ENCODE assay signal across 23 mouse cellular contexts in the genomic region with DNA sequence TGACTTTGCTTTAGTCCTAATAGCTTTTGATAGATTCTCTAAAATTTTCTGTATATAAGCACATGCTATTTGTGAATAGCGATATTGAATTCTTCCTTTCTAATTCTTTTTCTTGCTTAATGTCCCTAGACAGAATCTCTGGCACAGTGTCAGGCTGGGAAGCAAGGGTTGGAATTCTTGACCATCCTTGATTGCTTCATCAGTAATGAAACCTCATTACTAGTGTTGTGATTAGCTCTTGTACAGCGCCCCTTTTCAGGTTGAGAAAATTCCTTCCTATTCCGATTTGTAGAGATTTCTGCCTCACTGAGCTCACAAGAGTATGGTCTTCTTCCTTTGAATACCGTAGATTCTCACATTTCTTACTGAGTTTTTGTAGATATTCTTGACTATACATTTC.
DNase-seq lines count a peak whose midpoint lies in the region; ATAC-seq lines count a peak whose summit lies in the region.
"Had no signal": no experiment of that assay in that cellular context is flagged by ENCODE, and none has a peak within 500 bp of the region (broad histone marks: within the 10 kb centered on the region; RNA-seq: fewer than 3 reads in every experiment).

No protein-coding gene starts in this region.

- no peak overlapping the region for H3K4me2 ChIP-seq in forebrain, embryonic 13.5 days
- no peak overlapping the region for H3K4me2 ChIP-seq in forebrain, embryonic 16.5 days (ENCODE audit: low read length)
- H3K4me2 ChIP-seq: heart, embryonic 13.5 days; hindbrain, embryonic 14.5 days had no signal

- no peaks in the 10 kb centered on the region for H3K36me3 ChIP-seq in forebrain, embryonic 13.5 days (ENCODE audit: poor library complexity, severe bottlenecking)
- H3K36me3 ChIP-seq in forebrain, embryonic 16.5 days (ENCODE audit: control insufficient read depth, insufficient read depth): no peaks in the 10 kb centered on the region
- H3K36me3 ChIP-seq: heart, embryonic 10.5 days; heart, embryonic 13.5 days had no signal

- H3K4me3 ChIP-seq in forebrain, embryonic 13.5 days: no peak overlapping the region
- H3K4me3 ChIP-seq in forebrain, embryonic 16.5 days (replicated peaks; ENCODE audit: low read length): no peak overlapping the region
- H3K4me3 ChIP-seq: heart, adult 2 months; heart, embryonic 10.5 days; heart, embryonic 13.5 days had no signal

- DNase-seq in adrenal gland, postnatal 10 days: peak; percentile 5
- no peak for DNase-seq in adrenal gland, adult 2 months
- DNase-seq in lung, postnatal 36 days: peak; percentile 25
- DNase-seq in lung, postnatal 25 days (ENCODE audit: low spot score): no peak
- DNase-seq: adrenal gland, postnatal 25 days; cerebellum, adult 18-20 months; cerebellum, adult 9-10 months; cerebellum, postnatal 14 days; gastrocnemius, postnatal 10 days; gastrocnemius, postnatal 36 days; heart, adult 2 months; heart, postnatal 14 days; heart, postnatal 4 days; kidney, adult 2 months had no signal

- H3K9ac ChIP-seq in forebrain, embryonic 13.5 days: no peak overlapping the region
- no peak overlapping the region for H3K9ac ChIP-seq in forebrain, embryonic 16.5 days (replicated peaks; ENCODE audit: low read depth, low read length)
- H3K9ac ChIP-seq: heart, embryonic 13.5 days; hindbrain, embryonic 14.5 days had no signal

- no peaks in the 10 kb centered on the region for H3K9me3 ChIP-seq in forebrain, embryonic 13.5 days (replicated peaks)
- no peaks in the 10 kb centered on the region for H3K9me3 ChIP-seq in forebrain, embryonic 16.5 days (ENCODE audit: control insufficient read depth, low read length)
- H3K9me3 ChIP-seq: heart, embryonic 10.5 days; heart, embryonic 13.5 days had no signal

- 0 out of 2 replicates have a peak, but pooled peaks have one; percentile 33 for ATAC-seq in forebrain, embryonic 13.5 days
- ATAC-seq in forebrain, embryonic 16.5 days: no peak
- ATAC-seq: activated CD4-positive, CD25-positive, alpha-beta regulatory T cell, adult 4 months; hindbrain, postnatal 0 days; inflammation-experienced regulatory T-cells, adult 6 months; intestine, embryonic 16.5 days had no signal

- H3K27me3 ChIP-seq in forebrain, embryonic 13.5 days: no peaks in the 10 kb centered on the region
- no peaks in the 10 kb centered on the region for H3K27me3 ChIP-seq in forebrain, embryonic 16.5 days (replicated peaks; ENCODE audit: control insufficient read depth, insufficient read depth, low read length)
- H3K27me3 ChIP-seq: heart, embryonic 13.5 days had no signal

- no peak overlapping the region for H3K27ac ChIP-seq in forebrain, embryonic 13.5 days
- H3K27ac ChIP-seq in forebrain, embryonic 16.5 days (ENCODE audit: low read length): no peak overlapping the region
- H3K27ac ChIP-seq: heart, adult 2 months; heart, embryonic 10.5 days; heart, embryonic 13.5 days; hindbrain, embryonic 14.5 days; hindbrain, postnatal 0 days had no signal

- 40% methylated on average over 4 of the region's 4 CpGs for WGBS in forebrain, embryonic 13.5 days
- 36% methylated on average over 4 of the region's 4 CpGs for WGBS in forebrain, embryonic 16.5 days

- peaks cover 26% of the 10 kb centered on the region for H3K4me1 ChIP-seq in forebrain, embryonic 13.5 days
- no peaks in the 10 kb centered on the region; the same call in 1 of the 2 replicates for H3K4me1 ChIP-seq in forebrain, embryonic 16.5 days (replicated peaks; ENCODE audit: control insufficient read depth, insufficient read depth, low read length)
- H3K4me1 ChIP-seq: heart, embryonic 10.5 days; heart, embryonic 13.5 days had no signal

Comparison
In these comparisons a context has a peak if more than half of its experiments do, and no peak if none do; other contexts are left out.
1. DNase-seq: peak in adrenal gland, postnatal 10 days (single experiment) and lung, postnatal 36 days (single experiment); none in adrenal gland, adult 2 months (single experiment) and lung, postnatal 25 days (single experiment).